Mouse (Mus musculus) urinary bladder, postnatal 4 days (tissue): ENCODE results near the gene Mical3.

Experiments used
- DNase-seq, 2 experiments: peaks; one replicate each; pipeline ENCODE4 v3.0.0; 2021 to 2022; ENCODE audit warnings: low spot score in 2 of 2

Gene Mical3

GRCm38 (mm10) chr6:121014339-121014738 is 116.5 kb downstream of the Mical3 start:
- no peak for DNase-seq

- peak; percentile 54 to 72 for DNase-seq
Observed at GRCm38 (mm10) chr6:121013750-121014149, 117.0 kb downstream of the Mical3 start.

GRCm38 (mm10) chr6:121011709-121012108 is 119.1 kb downstream of the Mical3 start:
- DNase-seq: no peak

GRCm38 (mm10) chr6:121009651-121010050 is 121.1 kb downstream of the Mical3 start:
- no peak for DNase-seq

GRCm38 (mm10) chr6:121004959-121005358 is 125.8 kb downstream of the Mical3 start:
- no peak for DNase-seq

GRCm38 (mm10) chr6:121002952-121003351 is 127.8 kb downstream of the Mical3 start:
- DNase-seq: no peak

GRCm38 (mm10) chr6:120999860-121000526 is 130.8 kb downstream of the Mical3 start:
- DNase-seq: no peak

GRCm38 (mm10) chr6:120999087-120999486 is 131.7 kb downstream of the Mical3 start:
- DNase-seq: no peak

GRCm38 (mm10) chr6:120996607-120997006 is 134.2 kb downstream of the Mical3 start:
- no peak for DNase-seq

- no peak for DNase-seq
Observed at GRCm38 (mm10) chr6:120995541-120995940, 135.3 kb downstream of the Mical3 start.

- DNase-seq: no peak
Observed at GRCm38 (mm10) chr6:120991857-120992256, 138.9 kb downstream of the Mical3 start.

GRCm38 (mm10) chr6:120987571-120988084 is 143.2 kb downstream of the Mical3 start:
- DNase-seq: peak in 1 of 2 experiments; percentile 33

GRCm38 (mm10) chr6:120987164-120987563 is 143.6 kb downstream of the Mical3 start:
- DNase-seq: no peak

GRCm38 (mm10) chr6:120986172-120986571 is 144.6 kb downstream of the Mical3 start:
- no peak for DNase-seq

- no peak for DNase-seq
Observed at GRCm38 (mm10) chr6:120982314-120982713, 148.5 kb downstream of the Mical3 start.

GRCm38 (mm10) chr6:120981537-120981936 is 149.3 kb downstream of the Mical3 start:
- DNase-seq: no peak

- DNase-seq: peak in 1 of 2 experiments; percentile 38
Observed at GRCm38 (mm10) chr6:120978019-120978621, 152.7 kb downstream of the Mical3 start.

GRCm38 (mm10) chr6:120976991-120977390 is 153.8 kb downstream of the Mical3 start:
- no peak for DNase-seq

GRCm38 (mm10) chr6:120976097-120976496 is 154.7 kb downstream of the Mical3 start:
- DNase-seq: no peak

GRCm38 (mm10) chr6:120971797-120972590 is 158.8 kb downstream of the Mical3 start:
- peak; percentile 64 to 80 for DNase-seq

GRCm38 (mm10) chr6:120970939-120971796 is 159.6 kb downstream of the Mical3 start:
- no peak for DNase-seq
